In the genomic region with DNA sequence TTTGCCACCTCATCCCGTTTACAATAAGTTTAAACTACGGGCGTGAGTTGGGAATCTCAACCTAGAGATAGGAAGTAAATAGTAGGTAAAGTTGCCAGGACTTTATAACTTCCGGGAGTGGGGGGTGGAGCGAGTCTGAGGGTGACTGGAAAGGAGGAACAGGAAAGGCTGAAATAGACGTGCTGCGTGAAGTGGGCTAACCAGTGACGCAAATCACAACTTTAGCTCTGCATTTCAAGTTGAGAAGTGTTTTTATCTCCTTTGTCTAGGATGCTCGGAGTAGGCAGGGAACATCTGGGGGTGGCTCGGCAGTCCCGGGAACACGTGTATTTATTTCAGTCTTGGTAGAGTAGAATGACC, we compare ENCODE assay signal across 8 mouse cellular contexts. TPM values are rescaled to one million over a fixed set of nuclear protein-coding genes. Genes with fewer than 3 reads are reported as not detected.
DNase-seq lines count a peak whose midpoint lies in the region.

No protein-coding gene starts in this region.

- DNase-seq in left cerebral cortex, adult 18-20 months (ENCODE audit: low spot score in 2 of 2): peak; percentile 63 to 73
- no peak for DNase-seq in left cerebral cortex, postnatal 10 days (ENCODE audit: extremely low spot score in 1 of 2, low spot score in 2 of 2)
- DNase-seq in frontal cortex, adult 2 months (ENCODE audit: extremely low spot score in 1 of 2, low spot score in 1 of 2): peak; percentile 75 to 81
- peak; percentile 72 to 80 for DNase-seq in lung, adult 18-20 months
- DNase-seq in right cerebral cortex, postnatal 36 days (ENCODE audit: low spot score in 2 of 2): peak; percentile 62 to 88
- DNase-seq in spleen, postnatal 10 days (ENCODE audit: low spot score in 2 of 2): no peak
- DNase-seq in MN1 (ENCODE audit: low spot score): no peak
- DNase-seq in embryo, embryonic 10 days (ENCODE audit: low spot score): no peak

- intact Hi-C loops in left cerebral cortex, postnatal 10 days (cut with DNase I): no loop called here

RNA-seq across cellular contexts. Expression of a gene that starts 35.2 kb away (rescaled TPM):
- total RNA-seq in left cerebral cortex, adult 18-20 months (2021): 1,000 to 10,000 TPM; 2,352 to 2,482 TPM
- total RNA-seq in left cerebral cortex, postnatal 10 days (2021): 1,000 to 10,000 TPM; 2,142 to 2,231 TPM
- 1,947 and 2,084 TPM in 2 replicates for polyA plus RNA-seq in frontal cortex, adult 2 months (2012; rRNA removed)

Comparison
In these comparisons a context has a peak if more than half of its experiments do, and no peak if none do; other contexts are left out.
1. DNase-seq: peak in left cerebral cortex, adult 18-20 months (2 of 2), frontal cortex, adult 2 months (2 of 2), lung, adult 18-20 months (2 of 2) and right cerebral cortex, postnatal 36 days (2 of 2); none in left cerebral cortex, postnatal 10 days (0 of 2), spleen, postnatal 10 days (0 of 2), MN1 (single experiment) and embryo, embryonic 10 days (single experiment).